Mouse (Mus musculus): Measurements from ENCODE around the gene Fam129c.
A peak's percentile ranks its signal among the peaks of the same experiment; 100 is the strongest.

DNA sequence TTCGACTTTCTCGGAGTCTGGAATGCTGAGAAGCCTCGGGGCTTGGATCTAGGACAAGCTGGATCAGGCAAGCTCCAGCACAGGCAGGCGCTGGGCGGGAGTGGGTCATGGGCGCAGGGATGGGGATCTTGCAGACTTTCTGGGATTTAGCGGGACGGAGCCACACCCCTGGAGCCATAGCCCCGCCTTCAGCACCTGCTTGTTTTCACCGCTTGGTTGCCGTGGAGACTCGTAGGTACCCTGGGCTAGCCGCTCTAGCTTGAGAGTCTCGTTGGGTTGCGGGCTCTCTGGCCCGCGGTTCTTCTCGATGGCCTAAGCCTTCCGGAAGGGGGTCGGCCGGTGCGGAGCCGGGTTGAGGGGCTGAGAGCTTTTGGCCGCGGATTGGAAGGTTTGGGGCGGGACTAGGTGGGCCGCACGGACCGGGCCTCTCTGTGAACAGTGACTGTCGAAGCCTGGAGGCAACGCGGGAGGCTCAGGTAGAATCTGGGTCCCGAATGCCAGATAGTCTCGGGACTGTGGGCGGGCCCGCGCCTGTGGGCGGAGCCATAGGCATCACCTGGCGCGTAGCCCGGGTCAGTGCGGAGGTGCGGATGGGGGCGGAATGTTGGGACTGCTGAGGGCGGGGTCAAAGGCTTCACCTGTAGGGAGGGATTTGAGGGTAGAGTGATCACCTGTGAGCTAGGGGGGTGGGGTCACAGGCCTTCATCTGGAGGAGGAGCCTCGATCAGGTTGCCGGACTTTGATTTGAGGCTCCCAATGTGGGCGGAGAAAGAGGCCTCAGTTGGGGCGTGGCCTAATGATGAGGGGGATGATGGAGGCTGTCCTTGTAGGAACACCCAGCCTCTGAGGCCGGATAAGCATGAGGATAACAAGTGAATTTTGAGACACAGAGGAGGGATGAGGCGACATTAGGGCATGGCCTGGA lies 27.8 kb upstream of the Fam129c start:
- TF ChIP-seq CTCF (IDR thresholded peaks at IDR 0.05) (no peak), EP300 (IDR thresholded peaks at IDR 0.05) (0 out of 2 replicates have a peak, but pooled peaks have one; percentile 38)

Measured in lung, postnatal 0 days (tissue).